Mouse (Mus musculus) ES-Bruce4 (cell line): ENCODE data around the gene Nbeal2.

Experiments used
- CTCF ChIP-seq: IDR thresholded peaks from one replicate; pipeline ENCODE4 v1.8.1; 2011; ENCODE audit warnings: low read depth, low read length
- EP300 ChIP-seq: IDR thresholded peaks from 2 replicates; pipeline ENCODE4 v1.6.1; 2011; ENCODE audit warnings: low read depth, low read length; ENCODE audit not compliant: insufficient read depth
- POLR2A ChIP-seq: IDR thresholded peaks from one replicate; pipeline ENCODE4 v1.8.1; 2011; ENCODE audit warnings: low read length; ENCODE audit not compliant: insufficient read depth

- peak; percentile 49 for TF ChIP-seq CTCF
- TF ChIP-seq POLR2A, result no peak
- TF ChIP-seq EP300, result no peak
These were observed 33.1 kb upstream of the Nbeal2 start for GRCm38 (mm10) chr9:110687061-110687460.
